Mouse (Mus musculus): ENCODE data around the gene Slc35g3. TPM values are rescaled to one million over a fixed set of nuclear protein-coding genes. Genes with fewer than 3 reads are reported as not detected.

The Slc35g3 gene
- polyA plus RNA-seq, 1 experiment from 2014 or later, result not detected

DNA sequence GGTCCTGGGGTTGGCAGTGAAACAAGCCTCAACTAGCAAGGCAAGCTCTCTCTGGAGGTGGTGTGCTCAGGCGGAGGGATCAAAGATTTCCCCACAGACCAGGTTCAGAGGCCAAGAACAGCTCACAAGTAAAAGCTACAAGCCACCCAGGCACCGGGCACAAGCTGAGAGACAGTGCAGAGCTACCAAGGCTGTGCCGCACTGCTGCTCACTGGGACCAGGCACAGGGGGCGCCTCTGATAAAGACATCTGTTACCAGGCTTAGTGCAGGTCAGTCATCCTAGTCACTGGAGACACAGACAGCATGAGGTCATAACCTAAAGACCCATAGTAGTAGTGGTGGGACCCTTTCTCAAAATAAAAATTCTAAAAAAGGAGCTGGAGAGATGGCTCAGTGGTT is 44.8 kb downstream of the Slc35g3 start:
- no peak overlapping the region for H3K4me2 ChIP-seq (ENCODE audit: low read depth, low read length)
- H3K4me3 ChIP-seq (ENCODE audit: low read depth, low read length), result no peak overlapping the region
- no peaks in the 10 kb centered on the region for H3K4me1 ChIP-seq (ENCODE audit: control insufficient read depth, insufficient read depth, low read length)
- no peaks in the 10 kb centered on the region for H3K27me3 ChIP-seq (ENCODE audit: control insufficient read depth, insufficient read depth, low read length)
- no peaks in the 10 kb centered on the region for H3K36me3 ChIP-seq (ENCODE audit: control insufficient read depth, insufficient read depth, low read length)
- 71% methylated on average over 4 of the region's 4 CpGs for WGBS
- H3K27ac ChIP-seq (ENCODE audit: low read depth, low read length), result no peak overlapping the region
- H3K9ac ChIP-seq (replicated peaks; ENCODE audit: low read depth, low read length), result no peak overlapping the region
- ATAC-seq (ENCODE audit: low read depth), result no peak
- H3K9me3 ChIP-seq (ENCODE audit: control insufficient read depth, low read length), result no peaks in the 10 kb centered on the region

DNA sequence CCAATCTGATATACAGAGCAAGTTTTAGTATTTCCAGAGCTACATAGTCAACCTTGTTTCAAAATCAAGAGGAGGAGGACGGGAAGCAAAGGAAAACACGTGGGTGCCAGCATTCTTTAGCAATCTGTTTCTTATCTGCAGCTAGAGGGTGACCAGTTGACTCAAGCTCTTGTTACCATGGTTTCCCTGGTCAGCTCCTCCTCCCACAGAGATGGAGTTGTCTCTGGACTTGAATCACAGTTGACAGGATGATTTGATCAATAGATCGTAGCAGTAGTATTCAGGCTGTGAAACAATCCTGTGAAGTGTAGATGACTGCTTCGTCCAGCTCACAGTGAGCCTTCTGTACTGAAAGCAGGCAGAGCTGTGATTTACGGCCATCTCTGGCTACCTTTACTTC is 45.8 kb downstream of the Slc35g3 start:
- no peaks in the 10 kb centered on the region for H3K4me1 ChIP-seq (ENCODE audit: control insufficient read depth, insufficient read depth, low read length)
- H3K9me3 ChIP-seq (ENCODE audit: control insufficient read depth, low read length), result no peaks in the 10 kb centered on the region
- 19% methylated on average over 5 of the region's 5 CpGs for WGBS
- H3K4me3 ChIP-seq (ENCODE audit: low read depth, low read length), result no peak overlapping the region
- no peak overlapping the region for H3K27ac ChIP-seq (ENCODE audit: low read depth, low read length)
- no peaks in the 10 kb centered on the region for H3K27me3 ChIP-seq (ENCODE audit: control insufficient read depth, insufficient read depth, low read length)
- ATAC-seq (ENCODE audit: low read depth), result no peak
- H3K36me3 ChIP-seq (ENCODE audit: control insufficient read depth, insufficient read depth, low read length), result no peaks in the 10 kb centered on the region
- no peak overlapping the region for H3K9ac ChIP-seq (replicated peaks; ENCODE audit: low read depth, low read length)
- H3K4me2 ChIP-seq (ENCODE audit: low read depth, low read length), result no peak overlapping the region

DNA sequence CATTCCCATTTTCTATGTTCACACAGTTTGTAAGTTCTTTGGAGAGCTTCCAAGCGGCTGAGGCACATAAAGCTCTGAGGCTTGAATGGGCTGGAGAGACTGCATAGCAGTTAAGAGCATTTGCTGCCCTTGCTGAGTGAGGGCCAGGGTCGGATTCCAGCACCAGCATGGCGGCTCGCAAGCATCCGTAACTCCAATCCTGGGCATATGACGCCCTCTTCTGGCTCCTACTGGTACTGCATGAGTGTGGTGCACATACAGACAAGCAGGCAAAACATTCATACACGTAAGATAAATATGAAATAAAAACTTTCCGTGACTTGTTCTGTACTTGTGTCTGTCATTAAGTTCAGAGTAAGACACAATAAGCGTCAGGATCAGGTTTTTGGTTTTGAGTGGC is 46.3 kb downstream of the Slc35g3 start:
- no peaks in the 10 kb centered on the region for H3K36me3 ChIP-seq (ENCODE audit: control insufficient read depth, insufficient read depth, low read length)
- H3K4me2 ChIP-seq (ENCODE audit: low read depth, low read length), result no peak overlapping the region
- no peak overlapping the region for H3K4me3 ChIP-seq (ENCODE audit: low read depth, low read length)
- H3K27ac ChIP-seq (ENCODE audit: low read depth, low read length), result no peak overlapping the region
- no peaks in the 10 kb centered on the region for H3K27me3 ChIP-seq (ENCODE audit: control insufficient read depth, insufficient read depth, low read length)
- H3K9ac ChIP-seq (replicated peaks; ENCODE audit: low read depth, low read length), result no peak overlapping the region
- H3K9me3 ChIP-seq (ENCODE audit: control insufficient read depth, low read length), result no peaks in the 10 kb centered on the region
- WGBS, result 56% methylated on average over 9 of the region's 9 CpGs
- H3K4me1 ChIP-seq (ENCODE audit: control insufficient read depth, insufficient read depth, low read length), result no peaks in the 10 kb centered on the region
- no peak for ATAC-seq (ENCODE audit: low read depth)

DNA sequence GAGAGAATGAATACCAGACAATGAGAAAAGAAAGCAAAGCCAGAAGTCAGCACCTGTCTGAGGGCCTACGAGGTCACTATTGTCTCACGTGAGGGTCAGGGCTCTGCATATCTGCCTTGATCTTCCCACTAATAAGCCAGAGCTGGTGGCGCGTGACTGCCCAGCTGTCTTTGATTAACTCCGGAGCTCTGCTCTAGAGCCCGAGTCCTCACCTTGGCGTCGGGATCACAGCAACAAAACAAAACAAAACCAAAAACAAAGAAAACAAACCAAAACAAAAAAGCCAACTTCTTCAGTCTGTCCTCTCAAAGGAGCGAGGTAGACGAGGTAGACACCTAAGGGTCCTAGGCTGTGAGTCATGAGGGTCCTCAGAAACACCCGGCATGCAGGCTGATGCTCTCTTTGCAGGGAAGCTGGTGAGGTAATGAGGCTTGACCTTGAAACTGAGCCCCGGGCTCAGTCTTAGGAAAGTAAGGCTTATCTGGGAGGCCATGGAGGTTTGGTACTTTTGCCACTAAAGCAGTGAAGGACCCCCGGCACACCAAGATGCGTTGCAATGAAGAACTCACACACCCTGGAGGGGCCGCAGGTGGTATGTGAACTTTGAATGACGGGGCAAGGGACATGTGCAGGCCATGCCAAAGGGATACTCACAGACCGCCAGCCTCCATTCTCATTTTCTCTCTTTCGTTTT is 47.0 kb downstream of the Slc35g3 start:
- no peaks in the 10 kb centered on the region for H3K9me3 ChIP-seq (ENCODE audit: control insufficient read depth, low read length)
- no peak overlapping the region for H3K9ac ChIP-seq (replicated peaks; ENCODE audit: low read depth, low read length)
- H3K36me3 ChIP-seq (ENCODE audit: control insufficient read depth, insufficient read depth, low read length), result no peaks in the 10 kb centered on the region
- no peak overlapping the region for H3K4me3 ChIP-seq (ENCODE audit: low read depth, low read length)
- WGBS, result 86% methylated on average over 18 of the region's 18 CpGs
- no peaks in the 10 kb centered on the region for H3K27me3 ChIP-seq (ENCODE audit: control insufficient read depth, insufficient read depth, low read length)
- no peaks in the 10 kb centered on the region for H3K4me1 ChIP-seq (ENCODE audit: control insufficient read depth, insufficient read depth, low read length)
- no peak overlapping the region for H3K4me2 ChIP-seq (ENCODE audit: low read depth, low read length)
- H3K27ac ChIP-seq (ENCODE audit: low read depth, low read length), result no peak overlapping the region
- ATAC-seq (ENCODE audit: low read depth), result no peak

DNA sequence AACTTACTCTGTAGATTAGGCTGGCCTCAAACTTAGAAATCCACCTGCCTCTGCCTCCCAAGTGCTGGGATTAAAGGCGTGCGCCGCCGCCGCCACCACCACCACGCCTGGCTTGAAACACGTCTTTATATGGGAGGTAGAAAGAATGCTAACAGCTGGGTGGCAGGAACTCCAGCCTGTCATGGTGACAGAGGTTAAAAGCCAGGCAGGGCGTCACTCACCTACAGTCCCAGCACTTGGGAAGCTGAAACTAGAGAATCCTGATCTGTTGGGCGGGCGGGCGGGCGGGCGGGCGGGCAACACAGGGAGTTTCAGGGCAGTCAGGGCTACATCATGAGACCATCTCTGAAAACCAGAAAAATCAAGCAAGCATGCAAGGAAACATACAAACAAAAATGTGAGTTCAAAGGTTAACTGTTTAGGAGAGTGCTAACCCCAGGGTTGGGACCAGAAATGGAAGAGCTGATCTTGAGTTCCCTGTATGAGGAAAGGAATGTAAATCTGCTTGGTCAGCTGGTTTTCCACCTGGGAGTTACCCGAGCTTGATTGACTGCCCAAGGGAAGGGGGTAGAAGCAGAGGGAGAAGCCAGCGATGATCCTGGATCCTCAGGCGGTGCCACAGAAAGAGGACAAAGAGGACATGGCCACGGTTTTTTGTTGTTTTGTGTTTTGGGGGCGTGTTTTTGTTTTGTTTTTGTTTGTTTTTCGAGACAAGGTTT is 48.7 kb downstream of the Slc35g3 start:
- Histone ChIP-seq H3K27me3 (ENCODE audit: control insufficient read depth, insufficient read depth, low read length) (no peaks in the 10 kb centered on the region), H3K4me1 (ENCODE audit: control insufficient read depth, insufficient read depth, low read length) (no peaks in the 10 kb centered on the region), H3K27ac (ENCODE audit: low read depth, low read length) (no peak overlapping the region), H3K4me3 (ENCODE audit: low read depth, low read length) (no peak overlapping the region), H3K9ac (replicated peaks; ENCODE audit: low read depth, low read length) (no peak overlapping the region), H3K36me3 (ENCODE audit: control insufficient read depth, insufficient read depth, low read length) (no peaks in the 10 kb centered on the region), H3K9me3 (ENCODE audit: control insufficient read depth, low read length) (no peaks in the 10 kb centered on the region), H3K4me2 (ENCODE audit: low read depth, low read length) (no peak overlapping the region)
- no peak for ATAC-seq (ENCODE audit: low read depth)
- 78% methylated on average over 20 of the region's 20 CpGs for WGBS

DNA sequence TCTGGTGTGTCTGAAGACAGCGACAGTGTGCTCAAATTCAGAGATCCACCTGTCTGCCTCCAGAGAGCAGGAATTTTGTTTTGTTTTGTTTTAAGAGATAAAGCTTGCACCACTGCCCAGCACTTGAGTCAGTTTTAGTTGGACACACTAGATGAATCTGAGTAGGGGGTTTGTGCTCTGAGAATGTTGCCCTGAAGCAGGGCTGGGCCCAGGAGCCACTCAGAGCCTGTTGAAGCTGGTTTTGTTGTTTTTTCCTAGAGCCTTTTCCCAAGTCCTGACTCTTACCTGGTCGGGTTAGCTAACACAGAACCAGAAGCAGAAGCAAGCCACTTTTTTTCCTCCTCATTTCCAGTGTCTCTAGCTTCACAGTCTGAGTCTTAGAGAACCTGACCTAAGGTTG is 50.7 kb downstream of the Slc35g3 start:
- H3K36me3 ChIP-seq (ENCODE audit: control insufficient read depth, insufficient read depth, low read length), result no peaks in the 10 kb centered on the region
- H3K4me2 ChIP-seq (ENCODE audit: low read depth, low read length), result no peak overlapping the region
- WGBS, result 79% methylated on average over 2 of the region's 2 CpGs
- ATAC-seq (ENCODE audit: low read depth), result no peak
- H3K27ac ChIP-seq (ENCODE audit: low read depth, low read length), result no peak overlapping the region
- no peak overlapping the region for H3K9ac ChIP-seq (replicated peaks; ENCODE audit: low read depth, low read length)
- no peaks in the 10 kb centered on the region for H3K27me3 ChIP-seq (ENCODE audit: control insufficient read depth, insufficient read depth, low read length)
- H3K4me1 ChIP-seq (ENCODE audit: control insufficient read depth, insufficient read depth, low read length), result no peaks in the 10 kb centered on the region
- no peak overlapping the region for H3K4me3 ChIP-seq (ENCODE audit: low read depth, low read length)
- no peaks in the 10 kb centered on the region for H3K9me3 ChIP-seq (ENCODE audit: control insufficient read depth, low read length)

DNA sequence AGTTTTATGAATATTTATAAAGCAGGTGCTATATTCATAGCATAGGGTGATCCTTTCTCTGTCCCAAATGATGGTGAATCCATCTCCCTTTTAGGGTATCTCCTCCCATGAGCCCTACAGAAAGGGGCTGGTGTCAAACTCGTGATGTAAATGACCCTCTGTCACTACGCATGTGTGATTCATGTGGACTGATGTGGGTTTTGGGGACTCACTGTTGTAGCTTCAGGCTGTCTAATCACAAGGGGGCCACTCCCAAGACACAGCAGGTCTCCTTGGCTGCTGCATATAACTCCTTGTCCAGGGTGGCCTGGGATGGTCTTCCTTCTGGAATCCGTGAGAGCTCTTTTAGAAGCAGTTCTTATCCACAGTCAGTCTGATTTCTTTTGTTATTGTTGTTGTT is 51.3 kb downstream of the Slc35g3 start:
- 80% methylated on average over 3 of the region's 3 CpGs for WGBS
- H3K4me1 ChIP-seq (ENCODE audit: control insufficient read depth, insufficient read depth, low read length), result no peaks in the 10 kb centered on the region
- no peak overlapping the region for H3K9ac ChIP-seq (replicated peaks; ENCODE audit: low read depth, low read length)
- H3K4me2 ChIP-seq (ENCODE audit: low read depth, low read length), result no peak overlapping the region
- no peak overlapping the region for H3K27ac ChIP-seq (ENCODE audit: low read depth, low read length)
- H3K4me3 ChIP-seq (ENCODE audit: low read depth, low read length), result no peak overlapping the region
- no peaks in the 10 kb centered on the region for H3K27me3 ChIP-seq (ENCODE audit: control insufficient read depth, insufficient read depth, low read length)
- H3K9me3 ChIP-seq (ENCODE audit: control insufficient read depth, low read length), result no peaks in the 10 kb centered on the region
- ATAC-seq (ENCODE audit: low read depth), result no peak
- H3K36me3 ChIP-seq (ENCODE audit: control insufficient read depth, insufficient read depth, low read length), result no peaks in the 10 kb centered on the region

Other genes with a start within 250 kb of the Slc35g3 start
- 5.7 and 6.9 TPM in 2 replicates for gene Dnah2, start 212.9 kb downstream of the Slc35g3 start, polyA plus RNA-seq (2014; fragmentation: Nextera tagmentation; extraction: Ambion mirVana)
- 23.2 and 35.6 TPM in 2 replicates for gene Efnb3, start 201.8 kb downstream of the Slc35g3 start, polyA plus RNA-seq (2014; fragmentation: Nextera tagmentation; extraction: Ambion mirVana)
- gene Wrap53, start 181.7 kb downstream of the Slc35g3 start, polyA plus RNA-seq (2014; fragmentation: Nextera tagmentation; extraction: Ambion mirVana), result 17.3 and 20.8 TPM in 2 replicates
- 54.6 and 68.8 TPM in 2 replicates for gene Trp53, start 181.6 kb downstream of the Slc35g3 start, polyA plus RNA-seq (2014; fragmentation: Nextera tagmentation; extraction: Ambion mirVana)
- 66.6 and 99.6 TPM in 2 replicates for gene Atp1b2, start 156.0 kb downstream of the Slc35g3 start, polyA plus RNA-seq (2014; fragmentation: Nextera tagmentation; extraction: Ambion mirVana)
- not detected in 2 replicates for gene Shbg, start 144.1 kb downstream of the Slc35g3 start, polyA plus RNA-seq (2014; fragmentation: Nextera tagmentation; extraction: Ambion mirVana)
- gene Sat2, start 139.9 kb downstream of the Slc35g3 start, polyA plus RNA-seq (2014; fragmentation: Nextera tagmentation; extraction: Ambion mirVana), result 23.8 and 25.1 TPM in 2 replicates
- gene Fxr2, start 129.0 kb downstream of the Slc35g3 start, polyA plus RNA-seq (2014; fragmentation: Nextera tagmentation; extraction: Ambion mirVana), result 31.1 and 34.0 TPM in 2 replicates
- gene Sox15, start 106.7 kb downstream of the Slc35g3 start, polyA plus RNA-seq (2014; fragmentation: Nextera tagmentation; extraction: Ambion mirVana), result not detected in 2 replicates
- gene Mpdu1, start 99.3 kb downstream of the Slc35g3 start, polyA plus RNA-seq (2014; fragmentation: Nextera tagmentation; extraction: Ambion mirVana), result 40.7 and 63.4 TPM in 2 replicates
- 3.7 and 11.2 TPM in 2 replicates for gene Cd68, start 95.8 kb downstream of the Slc35g3 start, polyA plus RNA-seq (2014; fragmentation: Nextera tagmentation; extraction: Ambion mirVana)
- gene Eif4a1, start 89.5 kb downstream of the Slc35g3 start, polyA plus RNA-seq (2014; fragmentation: Nextera tagmentation; extraction: Ambion mirVana), result 503 and 643 TPM in 2 replicates
- 104 and 116 TPM in 2 replicates for gene Senp3, start 79.9 kb downstream of the Slc35g3 start, polyA plus RNA-seq (2014; fragmentation: Nextera tagmentation; extraction: Ambion mirVana)
- gene Tnfsf13, start 76.2 kb downstream of the Slc35g3 start, polyA plus RNA-seq (2014; fragmentation: Nextera tagmentation; extraction: Ambion mirVana), result 0.24 and 0.72 TPM in 2 replicates
- gene Tnfsf12, start 66.1 kb downstream of the Slc35g3 start, polyA plus RNA-seq (2014; fragmentation: Nextera tagmentation; extraction: Ambion mirVana), result 2.1 and 3.4 TPM in 2 replicates
- gene Tnfsfm13, start 65.9 kb downstream of the Slc35g3 start, polyA plus RNA-seq (2014; fragmentation: Nextera tagmentation; extraction: Ambion mirVana), result 0.75 and 1.8 TPM in 2 replicates
- 23.5 and 30.7 TPM in 2 replicates for gene Polr2a, start 3.3 kb downstream of the Slc35g3 start, polyA plus RNA-seq (2014; fragmentation: Nextera tagmentation; extraction: Ambion mirVana)
- gene Zbtb4, start 3.9 kb upstream of the Slc35g3 start, polyA plus RNA-seq (2014; fragmentation: Nextera tagmentation; extraction: Ambion mirVana), result 4.3 and 6.0 TPM in 2 replicates
- 0.78 and 1.3 TPM in 2 replicates for gene Chrnb1, start 34.0 kb upstream of the Slc35g3 start, polyA plus RNA-seq (2014; fragmentation: Nextera tagmentation; extraction: Ambion mirVana)
- gene Fgf11, start 39.9 kb upstream of the Slc35g3 start, polyA plus RNA-seq (2014; fragmentation: Nextera tagmentation; extraction: Ambion mirVana), result 6.4 and 9.1 TPM in 2 replicates
- 0.68 and 0.76 TPM in 2 replicates for gene Tmem102, start 43.7 kb upstream of the Slc35g3 start, polyA plus RNA-seq (2014; fragmentation: Nextera tagmentation; extraction: Ambion mirVana)
- not detected in 2 replicates for gene Gm39566, start 53.3 kb upstream of the Slc35g3 start, polyA plus RNA-seq (2014; fragmentation: Nextera tagmentation; extraction: Ambion mirVana)
- 0.16 TPM in 1 of 2 replicates, not detected in the other for gene Spem2, start 56.5 kb upstream of the Slc35g3 start, polyA plus RNA-seq (2014; fragmentation: Nextera tagmentation; extraction: Ambion mirVana)
- 0.35 and 0.40 TPM in 2 replicates for gene Spem1, start 60.2 kb upstream of the Slc35g3 start, polyA plus RNA-seq (2014; fragmentation: Nextera tagmentation; extraction: Ambion mirVana)
- 24.2 and 31.3 TPM in 2 replicates for gene Nlgn2, start 75.8 kb upstream of the Slc35g3 start, polyA plus RNA-seq (2014; fragmentation: Nextera tagmentation; extraction: Ambion mirVana)
- 306 and 377 TPM in 2 replicates for gene Tmem256, start 76.5 kb upstream of the Slc35g3 start, polyA plus RNA-seq (2014; fragmentation: Nextera tagmentation; extraction: Ambion mirVana)
- gene Plscr3, start 84.4 kb upstream of the Slc35g3 start, polyA plus RNA-seq (2014; fragmentation: Nextera tagmentation; extraction: Ambion mirVana), result 36.3 and 51.8 TPM in 2 replicates
- gene Tnk1, start 96.8 kb upstream of the Slc35g3 start, polyA plus RNA-seq (2014; fragmentation: Nextera tagmentation; extraction: Ambion mirVana), result 0.28 TPM in 1 of 2 replicates, not detected in the other
- gene Tmem95, start 116.0 kb upstream of the Slc35g3 start, polyA plus RNA-seq (2014; fragmentation: Nextera tagmentation; extraction: Ambion mirVana), result not detected in 2 replicates
- gene Kctd11, start 119.4 kb upstream of the Slc35g3 start, polyA plus RNA-seq (2014; fragmentation: Nextera tagmentation; extraction: Ambion mirVana), result 0.80 and 2.0 TPM in 2 replicates
- 0.17 and 0.33 TPM in 2 replicates for gene Acap1, start 133.6 kb upstream of the Slc35g3 start, polyA plus RNA-seq (2014; fragmentation: Nextera tagmentation; extraction: Ambion mirVana)
- gene 2810408A11Rik, start 139.0 kb upstream of the Slc35g3 start, polyA plus RNA-seq (2014; fragmentation: Nextera tagmentation; extraction: Ambion mirVana), result 7.1 and 7.8 TPM in 2 replicates
- 26.2 and 27.8 TPM in 2 replicates for gene Neurl4, start 139.1 kb upstream of the Slc35g3 start, polyA plus RNA-seq (2014; fragmentation: Nextera tagmentation; extraction: Ambion mirVana)
- gene Gps2, start 151.9 kb upstream of the Slc35g3 start, polyA plus RNA-seq (2014; fragmentation: Nextera tagmentation; extraction: Ambion mirVana), result 58.5 and 65.4 TPM in 2 replicates
- gene Eif5a, start 160.0 kb upstream of the Slc35g3 start, polyA plus RNA-seq (2014; fragmentation: Nextera tagmentation; extraction: Ambion mirVana), result 1,037 and 1,095 TPM in 2 replicates
- gene Ybx2, start 173.8 kb upstream of the Slc35g3 start, polyA plus RNA-seq (2014; fragmentation: Nextera tagmentation; extraction: Ambion mirVana), result 5.9 and 11.1 TPM in 2 replicates
- 2.7 and 3.7 TPM in 2 replicates for gene Slc2a4, start 186.2 kb upstream of the Slc35g3 start, polyA plus RNA-seq (2014; fragmentation: Nextera tagmentation; extraction: Ambion mirVana)
- gene Cldn7, start 202.8 kb upstream of the Slc35g3 start, polyA plus RNA-seq (2014; fragmentation: Nextera tagmentation; extraction: Ambion mirVana), result 0.33 and 0.88 TPM in 2 replicates
- 26.5 and 27.1 TPM in 2 replicates for gene Ctdnep1, start 219.2 kb upstream of the Slc35g3 start, polyA plus RNA-seq (2014; fragmentation: Nextera tagmentation; extraction: Ambion mirVana)
- gene Elp5, start 220.5 kb upstream of the Slc35g3 start, polyA plus RNA-seq (2014; fragmentation: Nextera tagmentation; extraction: Ambion mirVana), result 159 and 175 TPM in 2 replicates
- 609 and 643 TPM in 2 replicates for gene Gabarap, start 229.2 kb upstream of the Slc35g3 start, polyA plus RNA-seq (2014; fragmentation: Nextera tagmentation; extraction: Ambion mirVana)
- 28.8 and 37.8 TPM in 2 replicates for gene Phf23, start 233.8 kb upstream of the Slc35g3 start, polyA plus RNA-seq (2014; fragmentation: Nextera tagmentation; extraction: Ambion mirVana)
- gene Dvl2, start 238.6 kb upstream of the Slc35g3 start, polyA plus RNA-seq (2014; fragmentation: Nextera tagmentation; extraction: Ambion mirVana), result 19.0 and 19.2 TPM in 2 replicates